Mouse (Mus musculus): ENCODE results near the gene Letm1. TPM values are rescaled to one million over a fixed set of nuclear protein-coding genes. Genes with fewer than 3 reads are reported as not detected.
A peak's percentile ranks its signal among the peaks of the same experiment; 100 is the strongest.

The Letm1 gene
- polyA plus RNA-seq, 1 experiment, result 91.6 TPM

DNA sequence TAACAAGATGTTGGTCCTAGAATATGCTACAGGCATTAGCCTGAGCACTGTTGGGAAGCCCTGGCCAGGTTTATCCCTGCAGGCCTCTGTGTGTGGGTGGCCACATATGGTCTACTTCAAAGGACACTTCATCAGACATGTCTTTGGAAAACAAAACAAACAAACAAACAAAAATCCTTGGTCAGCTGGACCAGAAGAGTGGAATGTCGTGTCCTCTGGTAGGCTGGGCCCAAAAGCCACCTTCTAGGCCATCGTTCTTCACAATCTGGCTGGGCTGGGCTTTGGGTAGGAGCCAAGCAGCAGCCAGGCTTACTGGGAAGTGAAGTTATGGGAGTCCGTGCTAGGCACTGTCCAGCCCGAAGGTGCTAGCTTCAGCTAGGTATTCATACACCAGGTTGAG, 75.5 kb downstream of the Letm1 start:
- Histone ChIP-seq H3K4me1 (ENCODE audit: control insufficient read depth, insufficient read depth, low read length) (peaks cover 17% of the 10 kb centered on the region; the same call in 1 of the 2 replicates), H3K36me3 (ENCODE audit: control insufficient read depth, insufficient read depth, low read length) (no peaks in the 10 kb centered on the region), H3K27me3 (replicated peaks; ENCODE audit: control insufficient read depth, insufficient read depth, low read length) (no peaks in the 10 kb centered on the region), H3K4me3 (ENCODE audit: insufficient read depth, low read depth, low read length) (no peak overlapping the region), H3K27ac (ENCODE audit: insufficient read depth, low read depth, low read length) (no peak overlapping the region)
- 33% methylated on average over 4 of the region's 4 CpGs for WGBS
- no peak for DNase-seq
- TF ChIP-seq CTCF (conservative IDR thresholded peaks at IDR 0.05; ENCODE audit: insufficient read depth, insufficient read length, low read depth, low read length), result no peak

DNA sequence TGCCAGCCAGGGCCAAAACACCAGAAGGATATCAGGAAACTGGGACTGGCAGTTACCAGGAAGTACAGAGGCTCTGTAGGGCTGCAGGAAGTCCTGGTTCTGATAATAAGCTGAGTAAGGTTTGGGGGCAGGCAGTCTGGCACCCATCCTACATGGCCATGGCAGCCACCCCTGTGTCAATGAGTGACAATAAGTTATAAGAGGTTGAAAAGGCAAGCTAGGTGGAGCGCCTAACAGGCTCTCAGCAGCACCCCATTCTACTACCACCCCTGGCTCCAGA, 76.3 kb downstream of the Letm1 start:
- no peak for DNase-seq
- WGBS, result 69% methylated on average over 1 of the region's 1 CpGs
- no peak overlapping the region for H3K27ac ChIP-seq (ENCODE audit: insufficient read depth, low read depth, low read length)

DNA sequence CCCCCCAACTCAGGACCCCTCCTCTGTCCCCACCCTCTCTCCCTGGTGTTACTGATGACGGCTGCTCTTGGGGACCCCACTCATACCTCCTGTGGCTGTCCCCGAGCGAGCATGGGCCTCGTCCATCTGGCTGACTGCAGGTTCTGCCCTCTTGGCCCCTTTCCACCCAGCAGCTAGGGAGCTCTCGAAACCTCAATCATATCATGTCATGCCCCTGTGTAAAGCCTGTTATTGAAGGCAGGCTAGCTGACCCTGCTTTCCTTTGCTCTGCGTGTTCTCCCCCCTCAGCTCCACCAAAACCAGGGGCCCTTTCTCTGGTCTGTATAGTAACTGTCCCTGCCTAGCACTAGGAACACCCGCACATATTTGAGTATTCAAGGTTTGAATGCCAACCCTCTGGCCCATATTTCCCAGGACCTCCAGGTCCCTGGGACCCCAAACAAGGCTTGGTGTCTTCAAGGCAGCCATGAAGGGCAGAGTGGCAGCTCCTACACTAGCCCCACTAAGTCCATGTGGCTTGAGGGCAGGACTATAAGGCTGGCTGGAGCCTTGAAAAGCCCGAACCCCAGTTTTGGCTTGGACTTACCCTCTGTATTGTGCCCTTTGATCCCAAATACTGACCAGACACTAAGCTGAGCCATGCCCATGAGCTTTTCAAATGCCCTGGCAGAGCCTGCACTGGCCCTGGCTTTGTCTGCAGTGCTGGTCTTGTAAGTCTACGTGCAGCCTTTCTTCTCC, 76.8 kb downstream of the Letm1 start:
- no peak overlapping the region for H3K27ac ChIP-seq (ENCODE audit: insufficient read depth, low read depth, low read length)
- DNase-seq, result peak; percentile 46
- no peaks in the 10 kb centered on the region for H3K36me3 ChIP-seq (ENCODE audit: control insufficient read depth, insufficient read depth, low read length)
- TF ChIP-seq CTCF (conservative IDR thresholded peaks at IDR 0.05; ENCODE audit: insufficient read depth, insufficient read length, low read depth, low read length) (no peak), POLR2A (IDR thresholded peaks at IDR 0.05; ENCODE audit: low read depth, low read length) (no peak)
- no peak overlapping the region for H3K4me3 ChIP-seq (ENCODE audit: insufficient read depth, low read depth, low read length)
- no peaks in the 10 kb centered on the region for H3K27me3 ChIP-seq (replicated peaks; ENCODE audit: control insufficient read depth, insufficient read depth, low read length)
- WGBS, result 62% methylated on average over 9 of the region's 9 CpGs
- H3K4me1 ChIP-seq (ENCODE audit: control insufficient read depth, insufficient read depth, low read length), result peaks cover 17% of the 10 kb centered on the region; the same call in 1 of the 2 replicates

More for the DNA sequence above, 76.3 kb downstream of the Letm1 start:
- TF ChIP-seq POLR2A (IDR thresholded peaks at IDR 0.05; ENCODE audit: low read depth, low read length) (no peak), CTCF (conservative IDR thresholded peaks at IDR 0.05; ENCODE audit: insufficient read depth, insufficient read length, low read depth, low read length) (no peak)
- Histone ChIP-seq H3K4me3 (ENCODE audit: insufficient read depth, low read depth, low read length) (no peak overlapping the region), H3K4me1 (ENCODE audit: control insufficient read depth, insufficient read depth, low read length) (peaks cover 17% of the 10 kb centered on the region; the same call in 1 of the 2 replicates), H3K27me3 (replicated peaks; ENCODE audit: control insufficient read depth, insufficient read depth, low read length) (no peaks in the 10 kb centered on the region), H3K36me3 (ENCODE audit: control insufficient read depth, insufficient read depth, low read length) (no peaks in the 10 kb centered on the region)

DNA sequence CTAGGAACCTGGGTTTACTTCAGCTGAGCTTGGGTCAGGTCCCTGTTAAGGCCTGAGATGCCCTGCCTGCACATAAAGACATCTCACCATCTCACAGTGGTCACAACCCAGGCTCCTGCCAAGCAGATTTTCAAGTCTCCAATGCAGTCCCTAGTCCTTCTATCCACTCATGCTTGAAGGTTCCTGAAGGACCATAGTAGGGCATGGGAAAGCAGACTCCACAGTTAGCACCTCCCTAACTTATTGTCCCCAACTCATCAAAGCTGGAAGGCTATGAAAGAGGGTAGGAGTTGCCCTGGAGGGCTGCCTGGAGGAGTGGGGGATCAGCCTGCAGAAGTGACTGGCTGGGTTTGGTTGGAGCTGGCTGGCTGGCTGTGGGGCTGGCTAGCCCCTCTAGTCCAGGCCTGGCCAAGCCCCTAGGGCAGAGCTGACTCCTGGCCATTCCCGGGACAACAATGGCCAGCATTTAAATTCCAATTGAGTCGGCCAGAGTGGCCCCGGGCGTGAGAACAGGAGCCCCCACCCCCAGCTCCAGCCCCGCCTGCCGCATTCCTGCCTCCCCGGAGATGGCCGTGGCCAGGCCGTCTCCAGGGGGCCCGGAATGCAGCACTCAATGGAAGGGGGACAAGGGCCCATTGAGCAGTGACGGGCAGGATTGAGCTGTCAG, 77.5 kb downstream of the Letm1 start:
- Histone ChIP-seq H3K27ac (ENCODE audit: insufficient read depth, low read depth, low read length) (no peak overlapping the region), H3K36me3 (ENCODE audit: control insufficient read depth, insufficient read depth, low read length) (no peaks in the 10 kb centered on the region), H3K27me3 (replicated peaks; ENCODE audit: control insufficient read depth, insufficient read depth, low read length) (no peaks in the 10 kb centered on the region), H3K4me1 (ENCODE audit: control insufficient read depth, insufficient read depth, low read length) (peaks cover 17% of the 10 kb centered on the region; the same call in 1 of the 2 replicates), H3K4me3 (ENCODE audit: insufficient read depth, low read depth, low read length) (no peak overlapping the region)
- WGBS, result 44% methylated on average over 11 of the region's 11 CpGs
- no peak for DNase-seq
- TF ChIP-seq CTCF (conservative IDR thresholded peaks at IDR 0.05; ENCODE audit: insufficient read depth, insufficient read length, low read depth, low read length), result no peak
- TF ChIP-seq POLR2A (IDR thresholded peaks at IDR 0.05; ENCODE audit: low read depth, low read length), result no peak

DNA sequence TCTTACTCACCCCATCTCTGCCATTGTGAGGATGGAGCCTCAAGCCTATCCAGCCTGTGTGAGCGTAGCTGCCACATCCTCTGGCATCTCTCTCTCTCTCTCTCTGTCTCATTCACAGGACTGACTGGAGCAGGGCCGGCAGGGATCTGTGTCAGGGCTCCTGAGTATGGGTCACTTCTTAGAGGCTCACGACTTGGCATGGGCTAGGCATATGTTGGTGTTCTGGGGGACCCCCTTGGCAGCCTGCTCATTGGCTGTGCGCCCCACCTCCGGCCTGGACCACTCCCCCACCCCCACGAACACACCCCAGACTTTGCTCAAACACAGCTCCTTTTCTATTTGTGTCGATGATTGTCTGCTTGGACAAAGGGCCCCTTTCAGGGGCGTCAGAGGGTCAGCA, 78.6 kb downstream of the Letm1 start:
- TF ChIP-seq CTCF (conservative IDR thresholded peaks at IDR 0.05; ENCODE audit: insufficient read depth, insufficient read length, low read depth, low read length) (no peak), POLR2A (IDR thresholded peaks at IDR 0.05; ENCODE audit: low read depth, low read length) (no peak)

DNA sequence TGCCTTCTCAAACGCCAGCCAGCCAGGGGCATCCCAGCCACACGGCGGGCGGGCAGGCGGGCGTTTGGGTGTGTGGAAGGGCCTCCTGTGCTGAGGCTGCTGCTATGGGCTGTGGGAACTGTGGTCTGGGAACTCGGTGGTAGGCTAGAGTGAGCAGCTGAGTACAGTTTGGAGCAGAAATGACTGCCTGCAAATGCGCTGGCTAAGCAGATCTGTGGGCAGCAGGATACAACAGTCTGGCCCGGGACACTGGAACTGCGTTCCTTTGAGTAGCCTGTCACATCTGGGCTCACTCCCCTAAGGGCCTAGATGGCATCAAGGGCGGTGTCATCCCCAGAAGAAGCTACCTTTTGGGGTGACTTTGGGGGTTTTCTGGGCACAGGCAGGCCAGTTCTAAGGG, 80.8 kb downstream of the Letm1 start:
- Histone ChIP-seq H3K4me1 (ENCODE audit: control insufficient read depth, insufficient read depth, low read length) (peaks cover 10% of the 10 kb centered on the region; the same call in 1 of the 2 replicates), H3K4me3 (ENCODE audit: insufficient read depth, low read depth, low read length) (no peak overlapping the region), H3K27me3 (replicated peaks; ENCODE audit: control insufficient read depth, insufficient read depth, low read length) (no peaks in the 10 kb centered on the region), H3K27ac (ENCODE audit: insufficient read depth, low read depth, low read length) (no peak overlapping the region), H3K36me3 (ENCODE audit: control insufficient read depth, insufficient read depth, low read length) (no peaks in the 10 kb centered on the region)
- TF ChIP-seq POLR2A (IDR thresholded peaks at IDR 0.05; ENCODE audit: low read depth, low read length) (no peak), CTCF (conservative IDR thresholded peaks at IDR 0.05; ENCODE audit: insufficient read depth, insufficient read length, low read depth, low read length) (no peak)
- DNase-seq, result peak; percentile 43
- 65% methylated on average over 11 of the region's 11 CpGs for WGBS

More for the DNA sequence above, 78.6 kb downstream of the Letm1 start:
- no peaks in the 10 kb centered on the region for H3K27me3 ChIP-seq (replicated peaks; ENCODE audit: control insufficient read depth, insufficient read depth, low read length)
- peaks cover 17% of the 10 kb centered on the region; the same call in 1 of the 2 replicates for H3K4me1 ChIP-seq (ENCODE audit: control insufficient read depth, insufficient read depth, low read length)
- H3K27ac ChIP-seq (ENCODE audit: insufficient read depth, low read depth, low read length), result no peak overlapping the region
- H3K36me3 ChIP-seq (ENCODE audit: control insufficient read depth, insufficient read depth, low read length), result no peaks in the 10 kb centered on the region
- no peak overlapping the region for H3K4me3 ChIP-seq (ENCODE audit: insufficient read depth, low read depth, low read length)
- WGBS, result 86% methylated on average over 8 of the region's 8 CpGs
- DNase-seq, result no peak

DNA sequence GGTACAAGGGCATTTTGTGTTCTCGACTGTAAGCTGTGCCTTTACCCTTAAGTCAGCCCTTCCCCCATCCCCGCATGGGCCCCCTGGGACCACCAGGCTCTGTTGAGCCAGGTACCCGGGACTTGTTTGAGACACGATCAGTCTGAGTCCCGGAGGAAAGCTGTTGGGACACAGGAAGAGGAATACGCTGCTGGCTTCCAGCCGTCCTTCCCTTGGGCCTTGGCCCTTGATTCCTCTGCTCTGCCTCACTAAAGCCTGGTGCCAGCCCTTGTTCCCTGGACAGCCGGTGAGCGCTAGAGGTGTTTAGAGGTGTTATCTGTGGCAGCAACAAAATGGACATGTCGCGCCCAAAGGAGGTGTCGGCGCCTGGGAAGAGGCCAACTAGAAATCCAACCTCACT, 82.6 kb downstream of the Letm1 start:
- Histone ChIP-seq H3K4me3 (ENCODE audit: insufficient read depth, low read depth, low read length) (no peak overlapping the region), H3K4me1 (ENCODE audit: control insufficient read depth, insufficient read depth, low read length) (0 out of 2 replicates have a peak, but pooled peaks cover 4% of the 10 kb centered on the region), H3K27ac (ENCODE audit: insufficient read depth, low read depth, low read length) (no peak overlapping the region), H3K36me3 (ENCODE audit: control insufficient read depth, insufficient read depth, low read length) (no peaks in the 10 kb centered on the region), H3K27me3 (replicated peaks; ENCODE audit: control insufficient read depth, insufficient read depth, low read length) (no peaks in the 10 kb centered on the region; the same call in 1 of the 2 replicates)
- DNase-seq, result no peak
- TF ChIP-seq CTCF (conservative IDR thresholded peaks at IDR 0.05; ENCODE audit: insufficient read depth, insufficient read length, low read depth, low read length) (no peak), POLR2A (IDR thresholded peaks at IDR 0.05; ENCODE audit: low read depth, low read length) (no peak)
- 65% methylated on average over 13 of the region's 13 CpGs for WGBS

Measured in kidney, adult 2 months (tissue).